Mouse (Mus musculus) embryonic fibroblast, embryonic 13.5 days (primary cell): ENCODE measurements around the gene Me3.

Experiments used
- CTCF ChIP-seq: IDR thresholded peaks from 2 replicates; pipeline ENCODE4 v1.5.1; 2011; ENCODE audit warnings: mild to moderate bottlenecking, control low read depth, low read length, moderate library complexity, borderline replicate concordance; ENCODE audit not compliant: insufficient read depth
- POLR2A ChIP-seq: IDR thresholded peaks from 2 replicates; pipeline ENCODE4 v1.6.1; 2011; ENCODE audit warnings: low read depth, mild to moderate bottlenecking, control low read depth, low read length, moderate library complexity

DNA sequence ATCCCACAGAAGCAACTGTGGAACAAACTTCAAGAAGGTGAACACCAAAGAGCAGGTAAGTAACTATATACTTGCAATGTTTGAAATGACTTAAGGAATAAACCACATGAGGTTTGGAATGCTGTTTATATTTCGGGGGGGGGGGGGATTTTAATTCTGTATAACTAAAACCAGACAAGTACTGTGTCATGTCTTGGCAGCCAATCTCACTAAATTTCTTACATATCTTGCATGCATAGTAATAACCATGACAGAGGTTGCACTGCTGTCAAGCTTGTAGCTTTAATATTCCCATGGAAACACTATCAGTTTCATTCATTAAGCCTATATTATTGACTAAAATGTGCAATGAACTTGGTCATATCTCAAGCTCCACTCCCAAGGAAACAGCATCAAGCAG, 223.0 kb downstream of the Me3 start:
- TF ChIP-seq POLR2A = no peak
- TF ChIP-seq CTCF = no peak
